Mouse (Mus musculus): ENCODE results near the gene Myo6.

Gene Myo6

DNA sequence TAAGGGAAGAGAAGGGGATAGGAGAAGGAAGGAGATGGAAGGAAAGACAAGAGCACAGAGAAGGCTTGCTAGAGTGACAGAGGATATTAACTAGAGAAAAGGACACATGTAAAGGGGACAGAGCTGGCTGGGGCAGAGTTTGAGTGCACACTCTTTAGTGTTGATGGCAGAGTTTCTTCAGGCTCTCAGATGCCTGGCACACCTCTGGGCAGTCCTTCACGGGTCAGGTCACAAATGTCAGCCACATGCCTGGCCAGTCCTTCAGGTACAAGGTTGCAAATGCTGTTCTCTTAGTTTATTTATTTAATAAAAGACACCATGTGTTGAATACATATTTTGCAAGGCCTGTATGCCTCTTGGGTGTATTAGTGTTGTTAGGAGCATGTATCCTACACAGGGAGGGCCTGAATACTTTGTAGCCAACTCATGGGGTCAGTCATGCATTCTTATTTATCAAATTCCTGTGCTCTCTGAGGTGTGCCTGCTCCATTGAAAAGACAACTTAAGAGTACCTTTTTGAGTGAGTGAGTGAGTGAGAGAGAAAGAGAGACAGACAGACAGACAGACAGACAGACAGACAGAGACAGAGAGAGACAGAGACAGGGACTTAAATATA is 72.5 kb downstream of the Myo6 start:
- DNase-seq (ENCODE audit: low spot score) = no peak

DNA sequence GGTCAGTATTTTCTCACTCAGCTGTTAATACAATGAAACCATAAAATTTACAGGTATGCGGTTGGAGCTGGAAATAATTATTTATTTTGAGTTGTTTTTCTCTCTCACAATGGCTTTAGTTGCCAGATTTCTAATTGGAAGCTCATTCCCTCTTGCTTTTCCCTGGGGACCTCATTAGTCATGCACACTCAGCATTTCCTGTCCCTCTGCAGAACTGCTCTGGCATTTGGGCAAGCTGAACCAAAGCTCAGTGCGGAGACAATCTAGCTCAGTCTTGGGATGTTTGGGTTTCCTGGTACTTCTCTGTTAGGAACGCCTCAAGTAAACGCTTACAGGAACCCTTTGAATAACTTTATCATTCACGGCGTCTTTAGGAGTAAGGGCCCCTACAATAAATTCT is 76.9 kb downstream of the Myo6 start:
- no peak for DNase-seq (ENCODE audit: low spot score)

GRCm38 (mm10) chr9:80252146-80252545 is 87.3 kb downstream of the Myo6 start:
- no peak for DNase-seq (ENCODE audit: low spot score)

GRCm38 (mm10) chr9:80253241-80253640 is 88.4 kb downstream of the Myo6 start:
- no peak for DNase-seq (ENCODE audit: low spot score)

- DNase-seq (ENCODE audit: low spot score) = no peak
These were observed 91.7 kb downstream of the Myo6 start for GRCm38 (mm10) chr9:80256561-80256960.

DNA sequence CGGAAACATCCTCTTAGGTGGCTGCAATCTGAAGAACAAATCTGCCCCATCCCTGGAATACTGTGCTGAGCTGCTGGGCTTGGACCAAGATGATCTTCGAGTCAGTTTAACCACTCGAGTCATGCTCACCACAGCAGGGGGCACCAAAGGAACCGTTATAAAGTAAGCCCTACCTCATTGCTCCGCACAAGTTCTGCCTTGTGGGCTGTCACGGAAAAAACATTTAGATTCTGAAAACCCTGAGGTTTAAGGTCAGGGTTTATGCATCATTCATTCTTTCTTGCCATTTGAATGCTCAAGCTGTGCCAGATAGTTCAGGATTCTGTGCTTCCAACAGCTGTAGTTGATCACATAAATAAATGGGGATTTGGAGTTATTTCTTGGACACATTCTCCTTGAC is 93.6 kb downstream of the Myo6 start:
- no peak for DNase-seq (ENCODE audit: low spot score)

DNA sequence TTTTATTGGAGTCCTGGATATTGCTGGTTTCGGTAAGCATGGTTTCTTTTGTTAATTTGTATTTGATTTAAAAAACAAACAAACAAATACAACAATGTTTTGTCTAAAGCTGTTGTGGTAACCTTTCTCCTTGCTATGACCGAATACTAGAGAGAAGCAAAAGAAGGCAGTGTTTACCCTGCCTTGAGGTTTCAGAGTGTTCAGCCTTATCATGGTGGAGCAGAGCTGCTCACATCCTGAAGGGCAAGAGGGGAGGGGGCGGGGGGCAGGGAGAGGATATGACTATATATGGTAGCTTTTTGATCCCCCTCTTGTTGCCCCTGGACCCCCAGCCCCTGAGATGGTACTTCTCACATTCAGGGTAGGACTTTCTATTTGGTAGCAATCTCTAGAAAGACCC is 96.1 kb downstream of the Myo6 start:
- no peak for DNase-seq (ENCODE audit: low spot score)

- no peak for DNase-seq (ENCODE audit: low spot score)
These were observed 97.7 kb downstream of the Myo6 start for GRCm38 (mm10) chr9:80262367-80263026.

GRCm38 (mm10) chr9:80266086-80266485 is 101.3 kb downstream of the Myo6 start:
- no peak for DNase-seq (ENCODE audit: low spot score)

DNA sequence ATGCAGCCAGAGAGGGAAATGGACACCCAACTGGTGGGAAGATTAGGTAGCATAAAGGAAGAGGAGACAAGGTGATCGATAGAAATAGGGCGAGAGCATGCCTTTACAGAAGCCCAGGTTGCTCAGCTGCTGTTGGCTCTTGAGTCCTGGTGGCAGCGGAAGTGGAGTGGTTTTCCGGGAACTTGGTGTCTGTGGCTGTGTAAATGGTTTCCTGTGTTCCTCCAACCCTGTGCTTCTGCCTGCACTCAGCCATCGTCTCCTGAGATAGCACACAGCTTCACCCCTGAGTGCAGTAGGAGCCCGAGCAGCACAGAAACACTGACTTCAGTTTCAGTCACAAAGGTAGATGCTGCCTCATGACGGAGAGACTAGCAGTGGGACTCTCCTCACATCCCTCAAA is 101.7 kb downstream of the Myo6 start:
- no peak for DNase-seq (ENCODE audit: low spot score)

- DNase-seq (ENCODE audit: low spot score) = no peak
These were observed 104.8 kb downstream of the Myo6 start for GRCm38 (mm10) chr9:80269596-80269995.

- no peak for DNase-seq (ENCODE audit: low spot score)
These were observed 108.1 kb downstream of the Myo6 start for GRCm38 (mm10) chr9:80272951-80273350.

DNA sequence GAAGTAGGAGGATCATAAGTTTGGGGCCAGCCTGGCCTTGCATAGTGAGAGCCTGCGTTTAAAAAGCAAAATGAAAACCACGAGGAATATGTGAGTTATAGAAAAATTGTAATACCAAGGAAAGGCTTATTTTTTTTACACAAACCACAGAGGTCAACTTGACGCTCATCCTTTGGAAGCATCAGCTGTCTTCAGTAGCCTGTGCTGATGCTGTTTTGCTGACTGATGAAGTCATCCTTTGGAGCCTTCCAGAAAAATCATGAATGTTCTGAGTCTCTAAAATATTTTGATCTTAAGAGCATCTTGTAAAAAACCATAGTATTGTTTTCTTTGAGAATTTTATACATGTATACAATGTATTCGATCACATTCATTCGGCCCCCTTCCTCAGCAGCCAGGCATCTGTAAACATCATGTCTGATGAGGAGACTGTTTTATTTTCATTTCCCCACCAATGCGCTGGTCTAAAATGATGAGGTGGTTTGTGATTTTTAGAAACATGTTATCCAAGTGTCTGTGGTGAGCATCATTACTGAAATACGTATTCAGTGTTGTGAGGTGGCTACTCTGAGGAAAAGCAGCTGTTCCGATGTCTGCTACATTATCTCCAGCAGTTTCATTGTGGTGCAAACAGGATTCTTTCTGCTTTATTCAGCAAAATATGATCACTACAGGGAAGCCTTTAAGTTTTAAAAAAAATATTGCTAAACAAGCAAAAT is 110.4 kb downstream of the Myo6 start:
- no peak for DNase-seq (ENCODE audit: low spot score)

GRCm38 (mm10) chr9:80275772-80276134 is 110.9 kb downstream of the Myo6 start:
- no peak for DNase-seq (ENCODE audit: low spot score)

DNA sequence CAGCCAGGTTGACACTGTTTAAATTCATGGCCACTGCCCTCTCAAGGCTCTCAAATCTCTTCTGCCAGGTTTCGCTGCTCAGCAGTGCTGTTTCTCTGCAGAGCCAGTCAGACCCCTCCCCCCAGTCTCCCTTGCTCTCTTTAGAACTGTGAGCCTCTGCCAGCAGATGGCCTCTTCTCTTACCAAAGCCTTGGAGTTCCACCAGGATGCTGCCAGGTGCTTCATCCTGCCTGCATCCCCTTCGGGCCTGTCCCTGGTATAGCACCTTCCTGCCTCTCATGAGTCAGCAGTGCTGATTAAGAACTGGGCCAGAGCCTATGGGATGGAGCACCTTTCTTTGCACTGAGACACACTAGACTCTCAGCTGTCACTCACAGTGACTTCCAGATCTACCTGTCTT is 112.3 kb downstream of the Myo6 start:
- no peak for DNase-seq (ENCODE audit: low spot score)

DNA sequence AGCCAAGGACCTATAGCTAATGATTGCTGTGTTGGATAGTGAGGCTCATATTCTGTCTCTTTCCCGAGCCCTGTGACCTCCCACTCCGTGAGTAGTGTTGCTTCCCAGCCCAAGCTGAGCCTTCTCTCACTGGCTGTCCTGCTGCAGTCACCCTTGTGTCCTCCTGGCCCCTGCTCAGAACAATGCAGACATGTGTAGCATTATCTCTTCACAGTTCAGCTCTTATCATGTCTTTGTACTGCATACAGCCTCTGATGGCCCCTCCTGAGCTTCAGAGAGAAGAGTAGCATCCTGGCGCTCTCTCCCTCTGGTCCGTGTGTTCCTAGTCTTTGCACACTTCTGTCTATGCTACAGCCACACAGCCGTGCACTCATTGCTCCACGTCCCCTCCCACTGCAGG is 112.9 kb downstream of the Myo6 start:
- no peak for DNase-seq (ENCODE audit: low spot score)

DNA sequence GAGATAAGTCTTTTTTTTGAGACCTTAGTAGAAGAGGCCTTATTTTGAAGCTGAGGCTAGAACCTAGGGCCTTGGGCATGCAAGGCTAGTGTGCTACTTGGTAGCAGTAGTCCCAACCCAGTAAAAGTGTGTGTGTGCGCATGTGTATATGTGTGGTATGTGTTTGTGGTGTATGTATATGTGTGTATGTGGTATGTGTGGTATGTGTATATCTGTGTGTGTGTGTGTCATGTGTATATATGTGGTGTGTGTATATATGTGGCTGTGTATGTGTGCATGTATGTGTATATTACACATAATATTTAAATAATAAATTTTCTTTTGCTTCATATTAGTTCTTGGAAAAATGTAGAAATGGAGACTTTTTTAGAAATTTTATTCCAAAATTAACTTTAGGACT is 115.9 kb downstream of the Myo6 start:
- DNase-seq (ENCODE audit: low spot score) = no peak

- no peak for DNase-seq (ENCODE audit: low spot score)
These were observed 117.6 kb downstream of the Myo6 start for GRCm38 (mm10) chr9:80282426-80282825.

- no peak for DNase-seq (ENCODE audit: low spot score)
These were observed 119.8 kb downstream of the Myo6 start for GRCm38 (mm10) chr9:80284539-80285174.

GRCm38 (mm10) chr9:80286845-80287244 is 122.0 kb downstream of the Myo6 start:
- no peak for DNase-seq (ENCODE audit: low spot score)

DNA sequence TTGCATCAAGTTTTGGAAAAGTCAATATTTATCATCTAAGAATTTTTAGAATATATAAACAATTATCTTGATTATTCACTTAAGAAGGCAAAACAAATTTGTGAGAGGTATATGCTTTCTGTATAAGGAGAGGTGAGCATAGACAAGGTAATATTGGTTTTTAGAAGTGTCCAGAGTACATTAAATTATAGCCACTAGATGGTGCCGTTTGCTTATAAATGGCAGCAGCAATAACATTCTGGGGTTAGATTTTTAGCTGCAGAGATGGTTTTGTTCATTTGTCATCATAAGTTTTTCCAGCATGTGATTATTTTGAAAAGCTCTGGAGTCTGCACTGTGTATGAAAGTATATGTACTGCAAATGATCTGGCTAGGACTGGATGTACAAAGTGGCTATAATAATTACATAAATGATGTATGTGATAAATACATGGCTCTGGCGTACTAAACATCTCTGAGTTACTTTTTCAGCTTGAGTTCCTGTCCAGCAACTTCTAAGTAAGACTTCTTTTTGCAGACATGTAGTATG is 128.3 kb downstream of the Myo6 start:
- DNase-seq (ENCODE audit: low spot score) = no peak

DNA sequence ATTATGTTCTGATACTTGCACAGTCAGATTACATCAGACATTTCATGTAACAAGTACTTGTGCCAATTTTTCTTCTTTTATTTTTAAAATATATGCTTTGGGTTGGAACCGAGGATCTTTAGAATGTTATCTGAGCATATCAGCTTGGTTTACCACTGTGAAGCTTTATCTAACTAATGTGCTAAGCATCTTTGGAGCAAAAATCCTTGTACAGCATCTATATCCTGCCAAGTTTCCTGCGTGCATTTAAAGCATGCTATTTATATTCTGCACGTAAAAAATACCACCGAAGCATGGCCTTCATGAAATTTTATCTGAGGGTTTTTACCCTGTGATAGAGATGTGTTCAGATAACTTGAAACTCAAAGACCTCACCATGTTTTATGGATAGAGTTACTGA is 131.3 kb downstream of the Myo6 start:
- no peak for DNase-seq (ENCODE audit: low spot score)

- DNase-seq (ENCODE audit: low spot score) = no peak
These were observed 134.2 kb downstream of the Myo6 start for GRCm38 (mm10) chr9:80299031-80299430.
